Comparison of ENCODE assay signal across 36 mouse cellular contexts in the genomic region with DNA sequence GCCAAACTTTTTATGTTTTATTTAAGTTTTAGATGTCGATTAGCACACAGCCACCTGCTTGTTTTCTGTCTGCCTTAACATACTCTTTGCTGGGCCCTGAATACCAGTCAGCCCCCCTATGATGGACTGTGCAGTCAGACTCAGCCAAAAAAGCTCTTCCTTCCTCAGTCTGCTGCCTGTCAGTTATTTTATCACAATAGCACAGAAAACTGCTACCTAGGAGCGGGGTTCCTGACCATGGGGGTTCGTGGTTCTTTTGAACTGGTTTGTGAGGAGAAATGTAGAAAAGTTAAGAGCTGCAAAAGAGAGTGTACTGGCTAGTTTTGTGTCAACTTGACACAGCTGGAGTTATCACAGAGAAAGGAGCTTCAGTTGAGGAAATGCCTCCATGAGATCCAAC. TPM values are rescaled to one million over a fixed set of nuclear protein-coding genes. Genes with fewer than 3 reads are reported as not detected.
"Had no signal": no experiment of that assay in that cellular context is flagged by ENCODE, and none has a peak within 500 bp of the region (broad histone marks: within the 10 kb centered on the region; RNA-seq: fewer than 3 reads in every experiment).

No protein-coding gene starts in this region.

- H3K27me3 ChIP-seq: heart, embryonic 12.5 days; heart, embryonic 13.5 days; heart, embryonic 15.5 days; hindbrain, embryonic 12.5 days; hindbrain, embryonic 13.5 days; hindbrain, embryonic 15.5 days; intestine, embryonic 15.5 days; kidney, embryonic 15.5 days had no signal

- H3K4me2 ChIP-seq: heart, embryonic 11.5 days; heart, embryonic 12.5 days; heart, embryonic 13.5 days; heart, embryonic 15.5 days; hindbrain, embryonic 12.5 days; hindbrain, embryonic 13.5 days; hindbrain, embryonic 14.5 days; hindbrain, embryonic 15.5 days; intestine, embryonic 15.5 days; kidney, embryonic 15.5 days had no signal

- H3K9ac ChIP-seq: heart, embryonic 12.5 days; heart, embryonic 13.5 days; heart, embryonic 15.5 days; hindbrain, embryonic 12.5 days; hindbrain, embryonic 13.5 days; hindbrain, embryonic 14.5 days; hindbrain, embryonic 15.5 days; intestine, embryonic 15.5 days; kidney, embryonic 15.5 days had no signal

- DNase-seq: heart, postnatal 10 days; heart, postnatal 14 days; heart, postnatal 36 days; heart, postnatal 4 days; kidney, adult 11 months; kidney, adult 18-20 months; kidney, adult 2 months; kidney, adult 8-10 months; kidney, adult 9 months; kidney, postnatal 10 days; kidney, postnatal 14 days; kidney, postnatal 25 days; kidney, postnatal 36 days; kidney, postnatal 4 days; layer of hippocampus, adult 9-11 months; layer of hippocampus, postnatal 36 days had no signal

- H3K27ac ChIP-seq: heart, embryonic 10.5 days; heart, embryonic 13.5 days; heart, embryonic 15.5 days; hindbrain, embryonic 10.5 days; hindbrain, embryonic 12.5 days; hindbrain, embryonic 13.5 days; hindbrain, embryonic 14.5 days; hindbrain, embryonic 15.5 days; hindbrain, postnatal 0 days; intestine, embryonic 15.5 days; kidney, embryonic 15.5 days; kidney, postnatal 0 days; layer of hippocampus, adult 2 months had no signal

- H3K4me3 ChIP-seq: heart, embryonic 10.5 days; heart, embryonic 12.5 days; heart, embryonic 13.5 days; heart, embryonic 15.5 days; hindbrain, embryonic 10.5 days; hindbrain, embryonic 12.5 days; hindbrain, embryonic 13.5 days; hindbrain, embryonic 15.5 days; intestine, embryonic 15.5 days; kidney, embryonic 15.5 days; layer of hippocampus, adult 2 months had no signal

- ATAC-seq: hindbrain, embryonic 16.5 days; hindbrain, postnatal 0 days; inflammation-experienced regulatory T-cells, adult 6 months; intestine, embryonic 15.5 days; intestine, embryonic 16.5 days; intestine, postnatal 0 days had no signal

- H3K4me1 ChIP-seq: heart, embryonic 10.5 days; heart, embryonic 12.5 days; heart, embryonic 13.5 days; heart, embryonic 15.5 days; hindbrain, embryonic 12.5 days; hindbrain, embryonic 15.5 days; intestine, embryonic 15.5 days; kidney, embryonic 15.5 days had no signal

RNA-seq across cellular contexts. Expression of a gene that starts 55.0 kb away (rescaled TPM):
- total RNA-seq: hematopoietic stem cell, adult 5-6 weeks had no signal
